ENCODE assay signal across 15 mouse cellular contexts in genomic region chr3:105718746-105719145, GRCm38 (mm10). TPM values are rescaled to one million over a fixed set of nuclear protein-coding genes. Genes with fewer than 3 reads are reported as not detected.
DNase-seq lines count a peak whose midpoint lies in the region; ATAC-seq and TF ChIP-seq lines count a peak whose summit lies in the region.
"Had no signal": no experiment of that assay in that cellular context is flagged by ENCODE, and none has a peak within 500 bp of the region (broad histone marks: within the 10 kb centered on the region; RNA-seq: fewer than 3 reads in every experiment).

No protein-coding gene starts in this region.

- no peak overlapping the region for H3K9ac ChIP-seq in hindbrain, embryonic 14.5 days
- H3K9ac ChIP-seq in liver, embryonic 11.5 days (ENCODE audit: low read depth, low read length) = no peak overlapping the region
- H3K9ac ChIP-seq in hindbrain, postnatal 0 days (replicated peaks; ENCODE audit: low read length) = no peak overlapping the region
- H3K9ac ChIP-seq: embryonic facial prominence, embryonic 12.5 days; forebrain, embryonic 12.5 days; liver, embryonic 15.5 days had no signal

- TF ChIP-seq POLR2A in cortical plate, adult 2 months (IDR thresholded peaks at IDR 0.05; ENCODE audit: extremely low read depth, insufficient read depth, low read length) = peak; percentile 35; the same call in 1 of the 2 replicates

- H3K4me1 ChIP-seq in hindbrain, embryonic 10.5 days (replicated peaks) = peaks cover 51% of the 10 kb centered on the region
- peaks cover 16% of the 10 kb centered on the region; the same call in 1 of the 2 replicates for H3K4me1 ChIP-seq in hindbrain, embryonic 14.5 days (replicated peaks; ENCODE audit: control insufficient read depth, insufficient read depth, low read length)
- no peaks in the 10 kb centered on the region for H3K4me1 ChIP-seq in liver, embryonic 11.5 days (replicated peaks; ENCODE audit: control insufficient read depth, insufficient read depth, low read length)
- H3K4me1 ChIP-seq in cortical plate, adult 2 months (ENCODE audit: control insufficient read depth, insufficient read depth, low read length) = no peaks in the 10 kb centered on the region; the same call in 1 of the 2 replicates
- peaks cover 22% of the 10 kb centered on the region for H3K4me1 ChIP-seq in hindbrain, postnatal 0 days (ENCODE audit: insufficient read depth, low read length)

- peak overlapping the region; percentile 67; the same call in 1 of the 2 replicates for H3K27ac ChIP-seq in hindbrain, embryonic 10.5 days
- H3K27ac ChIP-seq in hindbrain, embryonic 14.5 days = no peak overlapping the region
- no peak overlapping the region for H3K27ac ChIP-seq in liver, embryonic 11.5 days (ENCODE audit: low read depth, low read length)
- no peak overlapping the region for H3K27ac ChIP-seq in cortical plate, adult 2 months (ENCODE audit: insufficient read depth, low read length)
- H3K27ac ChIP-seq in hindbrain, postnatal 0 days = no peak overlapping the region
- H3K27ac ChIP-seq: forebrain, embryonic 12.5 days; liver, embryonic 15.5 days had no signal

- no peak for DNase-seq in hindbrain, embryonic 10.5 days (ENCODE audit: low spot score)
- DNase-seq in hindbrain, embryonic 14.5 days (ENCODE audit: low spot score) = no peak
- DNase-seq in liver, embryonic 11.5 days (ENCODE audit: low spot score) = peak; percentile 30
- DNase-seq in liver = no peak
- no peak for DNase-seq in hindbrain, postnatal 0 days (ENCODE audit: low spot score)
- DNase-seq: adrenal gland, postnatal 10 days; kidney, postnatal 4 days; thymus, adult 18-20 months had no signal

- H3K4me3 ChIP-seq in hindbrain, embryonic 10.5 days = no peak overlapping the region
- no peak overlapping the region for H3K4me3 ChIP-seq in hindbrain, embryonic 14.5 days (replicated peaks; ENCODE audit: low read length)
- no peak overlapping the region for H3K4me3 ChIP-seq in liver, embryonic 11.5 days (ENCODE audit: low read depth, low read length)
- H3K4me3 ChIP-seq in cortical plate, adult 2 months (ENCODE audit: insufficient read depth, low read length) = no peak overlapping the region
- H3K4me3 ChIP-seq in hindbrain, postnatal 0 days (ENCODE audit: low read length) = no peak overlapping the region
- H3K4me3 ChIP-seq: embryonic facial prominence, embryonic 12.5 days; forebrain, embryonic 12.5 days; liver, embryonic 15.5 days had no signal

- no peaks in the 10 kb centered on the region for H3K9me3 ChIP-seq in hindbrain, embryonic 10.5 days
- H3K9me3 ChIP-seq in hindbrain, embryonic 14.5 days (ENCODE audit: control insufficient read depth, low read length) = no peaks in the 10 kb centered on the region
- no peaks in the 10 kb centered on the region for H3K9me3 ChIP-seq in liver, embryonic 11.5 days (ENCODE audit: control insufficient read depth, low read length)
- no peaks in the 10 kb centered on the region for H3K9me3 ChIP-seq in hindbrain, postnatal 0 days (ENCODE audit: low read length)
- H3K9me3 ChIP-seq: embryonic facial prominence, embryonic 12.5 days; forebrain, embryonic 12.5 days; liver, embryonic 15.5 days had no signal

- no peaks in the 10 kb centered on the region for H3K27me3 ChIP-seq in hindbrain, embryonic 10.5 days (ENCODE audit: insufficient read depth, poor library complexity, severe bottlenecking)
- H3K27me3 ChIP-seq in hindbrain, embryonic 14.5 days (ENCODE audit: control insufficient read depth, insufficient read depth, low read length) = no peaks in the 10 kb centered on the region
- no peaks in the 10 kb centered on the region for H3K27me3 ChIP-seq in liver, embryonic 11.5 days (replicated peaks; ENCODE audit: control insufficient read depth, insufficient read depth, low read length)
- H3K27me3 ChIP-seq in hindbrain, postnatal 0 days (ENCODE audit: insufficient read depth, low read length) = no peaks in the 10 kb centered on the region
- H3K27me3 ChIP-seq: embryonic facial prominence, embryonic 12.5 days; forebrain, embryonic 12.5 days had no signal

- no peak for ATAC-seq in hindbrain, embryonic 14.5 days (ENCODE audit: low FRiP score)
- no peak for ATAC-seq in liver, embryonic 11.5 days (replicated peaks; ENCODE audit: low FRiP score)
- ATAC-seq in hindbrain, postnatal 0 days = no peak
- ATAC-seq in monocyte, adult 5-6 weeks (replicated peaks; ENCODE audit: insufficient number of reproducible peaks, low FRiP score, low TSS enrichment, poor library complexity, severe bottlenecking) = no peak

- peak; percentile 25; the same call in 1 of the 2 replicates for TF ChIP-seq CTCF in cortical plate, adult 2 months (IDR thresholded peaks at IDR 0.05; ENCODE audit: extremely low read depth, insufficient read depth, low read length)
- TF ChIP-seq CTCF in hindbrain, postnatal 0 days (IDR thresholded peaks at IDR 0.05; ENCODE audit: low read depth) = peak; percentile 32; the same call in 1 of the 2 replicates

- no peaks in the 10 kb centered on the region for H3K36me3 ChIP-seq in hindbrain, embryonic 10.5 days
- H3K36me3 ChIP-seq in hindbrain, embryonic 14.5 days (replicated peaks; ENCODE audit: control insufficient read depth, insufficient read depth) = no peaks in the 10 kb centered on the region; the same call in 1 of the 2 replicates
- no peaks in the 10 kb centered on the region for H3K36me3 ChIP-seq in liver, embryonic 11.5 days (ENCODE audit: control insufficient read depth, insufficient read depth, low read length)
- H3K36me3 ChIP-seq in hindbrain, postnatal 0 days (ENCODE audit: insufficient read depth, low read length) = no peaks in the 10 kb centered on the region
- H3K36me3 ChIP-seq: embryonic facial prominence, embryonic 12.5 days; forebrain, embryonic 12.5 days; liver, embryonic 15.5 days had no signal

- H3K4me2 ChIP-seq in hindbrain, embryonic 14.5 days (replicated peaks) = no peak overlapping the region
- H3K4me2 ChIP-seq in liver, embryonic 11.5 days = no peak overlapping the region
- H3K4me2 ChIP-seq in hindbrain, postnatal 0 days (ENCODE audit: low read depth, low read length) = no peak overlapping the region
- H3K4me2 ChIP-seq: embryonic facial prominence, embryonic 12.5 days; forebrain, embryonic 12.5 days; heart, embryonic 11.5 days; liver, embryonic 15.5 days had no signal

- 51% methylated on average over 4 of the region's 4 CpGs for WGBS in hindbrain, embryonic 10.5 days
- WGBS in hindbrain, embryonic 14.5 days = 65% methylated on average over 4 of the region's 4 CpGs
- WGBS in liver, embryonic 11.5 days = 20% methylated on average over 4 of the region's 4 CpGs
- 57% methylated on average over 4 of the region's 4 CpGs for WGBS in hindbrain, postnatal 0 days

RNA-seq across cellular contexts. Expression of gene Inka2, which starts 14.3 kb away (rescaled TPM):
- polyA plus RNA-seq in hindbrain, embryonic 10.5 days (2016; fragmentation: Nextera tagmentation; extraction: Ambion mirVana) = 2.1 and 4.3 TPM in 2 replicates
- 4.6 and 5.5 TPM in 2 replicates for polyA plus RNA-seq in hindbrain, embryonic 14.5 days (2014; fragmentation: Nextera tagmentation; extraction: Ambion mirVana)
- polyA plus RNA-seq in liver, embryonic 11.5 days (2014; fragmentation: Nextera tagmentation; extraction: Ambion mirVana) = 0.23 and 0.36 TPM in 2 replicates
- polyA plus RNA-seq in cortical plate, adult 2 months (2012; rRNA removed) = 71.9 and 75.2 TPM in 2 replicates
- 11.1 and 15.0 TPM in 2 replicates for total RNA-seq in hindbrain, postnatal 0 days (2014; rRNA removed)
- 5.5 and 8.5 TPM in 2 replicates for polyA plus RNA-seq in hindbrain, postnatal 0 days (2015; fragmentation: Nextera tagmentation; extraction: Ambion mirVana)
- 0.21 to 0.29 TPM in 2 of 3 replicates, not detected in the other for total RNA-seq in monocyte, adult 5-6 weeks (2017)
- total RNA-seq: megakaryocyte progenitor cell, adult 5-6 weeks had no signal

RNA-seq across cellular contexts. Expression of gene Ddx20, which starts 31.4 kb away (rescaled TPM):
- polyA plus RNA-seq in hindbrain, embryonic 10.5 days (2016; fragmentation: Nextera tagmentation; extraction: Ambion mirVana) = 42.0 and 49.6 TPM in 2 replicates
- polyA plus RNA-seq in hindbrain, embryonic 14.5 days (2014; fragmentation: Nextera tagmentation; extraction: Ambion mirVana) = 21.6 and 23.1 TPM in 2 replicates
- 41.0 and 45.9 TPM in 2 replicates for polyA plus RNA-seq in liver, embryonic 11.5 days (2014; fragmentation: Nextera tagmentation; extraction: Ambion mirVana)
- polyA plus RNA-seq in cortical plate, adult 2 months (2012; rRNA removed) = 9.1 and 9.4 TPM in 2 replicates
- 18.1 and 23.8 TPM in 2 replicates for total RNA-seq in hindbrain, postnatal 0 days (2014; rRNA removed)
- 14.4 and 15.8 TPM in 2 replicates for polyA plus RNA-seq in hindbrain, postnatal 0 days (2015; fragmentation: Nextera tagmentation; extraction: Ambion mirVana)
- total RNA-seq in monocyte, adult 5-6 weeks (2017) = 16.4 to 28.9 TPM (median 20.6 TPM) in 3 replicates
